Comparison of ENCODE assay signal across 7 mouse cellular contexts in the genomic region with DNA sequence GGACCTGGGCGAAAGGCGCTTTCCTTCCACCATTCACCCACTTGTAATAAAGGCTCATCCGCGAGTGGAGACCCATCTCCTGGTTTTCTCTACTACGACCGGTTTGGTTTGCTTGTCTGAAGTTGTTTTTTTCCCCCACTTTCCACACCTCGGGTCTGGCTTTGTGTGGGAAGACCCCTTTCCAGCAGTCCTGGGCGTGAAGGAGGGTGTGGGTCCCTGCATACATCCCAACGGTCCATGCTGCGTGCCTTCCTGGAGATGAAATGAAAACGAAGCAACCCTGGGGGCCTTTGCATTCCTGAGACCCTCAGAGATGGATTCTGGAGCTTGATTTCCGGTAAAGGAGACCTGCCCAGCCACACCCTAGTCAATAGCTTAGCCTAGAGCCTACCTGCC. TPM values are rescaled to one million over a fixed set of nuclear protein-coding genes. Genes with fewer than 3 reads are reported as not detected.
DNase-seq lines count a peak whose midpoint lies in the region; ATAC-seq and TF ChIP-seq lines count a peak whose summit lies in the region.

No protein-coding gene starts in this region.

- ATAC-seq in limb, embryonic 13.5 days (ENCODE audit: low FRiP score, low read depth): no peak
- no peak for ATAC-seq in stomach, embryonic 14.5 days (ENCODE audit: insufficient number of reproducible peaks, insufficient read depth, low FRiP score, low read depth)

- H3K9ac ChIP-seq in limb, embryonic 13.5 days: peak overlapping the region; percentile 96
- H3K9ac ChIP-seq in stomach, embryonic 14.5 days (replicated peaks; ENCODE audit: low read depth, low read length): peak overlapping the region; percentile 93

- H3K27me3 ChIP-seq in thymus, adult 2 months (ENCODE audit: control insufficient read depth, insufficient read depth, low read length): no peaks in the 10 kb centered on the region
- no peaks in the 10 kb centered on the region for H3K27me3 ChIP-seq in erythroblast, embryonic 14.5 days (ENCODE audit: control insufficient read depth)
- no peaks in the 10 kb centered on the region for H3K27me3 ChIP-seq in limb, embryonic 13.5 days
- no peaks in the 10 kb centered on the region for H3K27me3 ChIP-seq in stomach, embryonic 14.5 days (ENCODE audit: control insufficient read depth, insufficient read depth, low read length)

- WGBS in thymus, adult 2 months: 1% methylated on average over 12 of the region's 12 CpGs
- WGBS in limb, embryonic 13.5 days: under 1% methylated on average over 12 of the region's 12 CpGs
- under 1% methylated on average over 12 of the region's 12 CpGs for WGBS in stomach, embryonic 14.5 days

- no peak for DNase-seq in thymus, adult 2 months
- no peak for DNase-seq in thymus, adult 18-20 months
- no peak for DNase-seq in adrenal gland, postnatal 4 days (ENCODE audit: low spot score in 2 of 2)
- no peak for DNase-seq in layer of hippocampus, adult 18-20 months (ENCODE audit: low spot score in 2 of 2)

- H3K36me3 ChIP-seq in thymus, adult 2 months (ENCODE audit: control insufficient read depth, insufficient read depth, low read length): peaks cover 6% of the 10 kb centered on the region; the same call in 1 of the 2 replicates
- H3K36me3 ChIP-seq in erythroblast, embryonic 14.5 days (ENCODE audit: control insufficient read depth): peaks cover 46% of the 10 kb centered on the region
- H3K36me3 ChIP-seq in limb, embryonic 13.5 days: peaks cover 28% of the 10 kb centered on the region
- H3K36me3 ChIP-seq in stomach, embryonic 14.5 days (ENCODE audit: control insufficient read depth, insufficient read depth, low read length): peaks cover 2% of the 10 kb centered on the region; the same call in 1 of the 2 replicates

- H3K4me2 ChIP-seq in limb, embryonic 13.5 days (replicated peaks): peak overlapping the region; percentile 85
- H3K4me2 ChIP-seq in stomach, embryonic 14.5 days (replicated peaks; ENCODE audit: low read depth, low read length): peak overlapping the region; percentile 61

- H3K9me3 ChIP-seq in erythroblast, embryonic 14.5 days (ENCODE audit: control insufficient read depth, low read length): no peaks in the 10 kb centered on the region
- H3K9me3 ChIP-seq in limb, embryonic 13.5 days: no peaks in the 10 kb centered on the region
- H3K9me3 ChIP-seq in stomach, embryonic 14.5 days (ENCODE audit: control insufficient read depth, low read depth, low read length): no peaks in the 10 kb centered on the region

- H3K4me3 ChIP-seq in thymus, adult 2 months (ENCODE audit: control insufficient read depth, insufficient read depth, low read length): peak overlapping the region; percentile 77
- H3K4me3 ChIP-seq in erythroblast, embryonic 14.5 days (replicated peaks): peak overlapping the region; percentile 98
- peak overlapping the region; percentile 83 for H3K4me3 ChIP-seq in limb, embryonic 13.5 days
- peak overlapping the region; percentile 89 for H3K4me3 ChIP-seq in stomach, embryonic 14.5 days (ENCODE audit: low read depth, low read length)

- no peak for TF ChIP-seq CTCF in thymus, adult 2 months (IDR thresholded peaks at IDR 0.05; ENCODE audit: borderline replicate concordance, control insufficient read depth, extremely low read depth, insufficient read depth, low read length, poor library complexity)

- H3K4me1 ChIP-seq in thymus, adult 2 months (replicated peaks; ENCODE audit: control insufficient read depth, insufficient read depth, low read length): peaks cover 5% of the 10 kb centered on the region
- peaks cover 73% of the 10 kb centered on the region for H3K4me1 ChIP-seq in erythroblast, embryonic 14.5 days (ENCODE audit: control insufficient read depth)
- H3K4me1 ChIP-seq in limb, embryonic 13.5 days: peaks cover 26% of the 10 kb centered on the region
- H3K4me1 ChIP-seq in stomach, embryonic 14.5 days (ENCODE audit: control insufficient read depth, insufficient read depth, low read length): peaks cover 14% of the 10 kb centered on the region; the same call in 1 of the 2 replicates

- TF ChIP-seq POLR2A in thymus, adult 2 months (IDR thresholded peaks at IDR 0.05; ENCODE audit: control insufficient read depth, extremely low read depth, insufficient read depth, low read length, poor library complexity): no peak

- peak overlapping the region; percentile 76 for H3K27ac ChIP-seq in thymus, adult 2 months (ENCODE audit: control insufficient read depth, insufficient read depth, low read length)
- peak overlapping the region; percentile 100 for H3K27ac ChIP-seq in limb, embryonic 13.5 days
- H3K27ac ChIP-seq in stomach, embryonic 14.5 days (ENCODE audit: low read length): peak overlapping the region; percentile 99

RNA-seq across cellular contexts. Expression of a gene that starts 0.8 kb away (rescaled TPM):
- 171 and 214 TPM in 2 replicates for polyA plus RNA-seq in thymus, adult 2 months (2012; rRNA removed)
- polyA plus RNA-seq in erythroblast, embryonic 14.5 days (2012): 15.9 and 17.6 TPM in 2 replicates
- polyA plus RNA-seq in limb, embryonic 13.5 days (2015; fragmentation: Nextera tagmentation; extraction: Ambion mirVana): 363 and 388 TPM in 2 replicates
- polyA plus RNA-seq in stomach, embryonic 14.5 days (2014; fragmentation: Nextera tagmentation; extraction: Ambion mirVana): 388 and 396 TPM in 2 replicates
- total RNA-seq in adrenal gland, postnatal 4 days (2021): 100 to 1,000 TPM; 148 to 195 TPM
- 1,000 to 10,000 TPM; 1,080 to 1,138 TPM for total RNA-seq in layer of hippocampus, adult 18-20 months (2021)
